Mouse (Mus musculus): ENCODE measurements around the gene Nox4. TPM values are rescaled to one million over a fixed set of nuclear protein-coding genes. Genes with fewer than 3 reads are reported as not detected.

The Nox4 gene
- not detected in 2 replicates for total RNA-seq (2015; ENCODE audit: low replicate concordance)
- total RNA-seq (2017; ENCODE audit: low replicate concordance), result not detected in 2 replicates

DNA sequence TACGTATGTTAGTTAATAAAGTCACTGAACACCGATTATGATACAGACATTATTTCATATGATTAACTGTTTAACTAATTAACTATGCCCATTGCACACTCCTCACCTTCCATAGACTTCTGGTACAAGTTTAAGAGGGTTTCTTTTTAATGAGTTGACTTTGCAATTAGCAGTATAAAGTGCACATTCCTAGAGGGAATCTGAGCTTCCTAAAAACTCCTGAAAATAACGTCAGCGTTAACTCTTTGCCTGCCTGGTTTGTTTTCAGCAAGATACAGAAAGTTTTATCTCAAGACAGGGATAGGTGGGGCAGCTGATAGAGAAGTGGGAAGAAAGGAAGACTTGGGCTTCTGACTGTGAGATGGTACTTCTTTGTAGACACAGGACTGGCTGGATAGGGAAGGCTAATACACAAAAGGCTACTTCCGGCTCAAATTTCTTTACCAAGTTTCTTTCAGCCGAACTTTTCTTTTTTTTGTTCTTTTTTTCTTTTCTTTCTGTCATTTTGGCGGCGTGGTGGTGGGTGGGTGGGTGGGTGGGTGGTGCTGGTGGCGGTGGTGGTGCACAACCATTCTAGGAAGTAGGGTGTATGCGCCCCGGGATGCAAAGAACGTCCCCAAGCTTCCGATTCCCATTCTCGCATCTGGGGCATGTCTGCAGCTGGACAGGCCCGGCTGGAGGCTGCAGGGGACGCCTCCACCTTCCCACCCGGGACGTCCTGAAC is at the start of gene Nox4:
Gene Nox4, plus strand, starts transcription at position 241 of the 724 bp plus-strand sequence.
- no peak for ATAC-seq (replicated peaks; ENCODE audit: low FRiP score, poor library complexity, severe bottlenecking)

DNA sequence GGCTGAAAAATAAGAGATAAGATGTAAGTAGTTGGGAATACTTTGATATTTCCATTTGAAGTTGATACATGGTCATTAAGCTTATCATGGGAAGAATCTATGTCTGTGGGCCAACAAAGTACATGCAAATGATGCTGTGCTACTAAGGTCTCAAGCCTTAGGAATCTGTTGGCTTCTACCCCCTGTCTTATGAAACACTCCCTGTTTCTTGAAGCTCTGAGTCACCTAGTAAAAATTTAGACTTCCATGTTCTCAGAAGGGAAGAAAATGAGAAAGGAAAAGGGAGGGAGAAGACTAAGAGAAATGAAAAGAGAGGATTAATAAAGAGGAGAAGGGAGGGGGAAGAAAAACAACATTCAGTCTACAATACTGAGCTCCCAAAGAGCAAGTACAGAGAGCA is 41.1 kb upstream of the Nox4 start:
- no peak for ATAC-seq (replicated peaks; ENCODE audit: low FRiP score, poor library complexity, severe bottlenecking)

DNA sequence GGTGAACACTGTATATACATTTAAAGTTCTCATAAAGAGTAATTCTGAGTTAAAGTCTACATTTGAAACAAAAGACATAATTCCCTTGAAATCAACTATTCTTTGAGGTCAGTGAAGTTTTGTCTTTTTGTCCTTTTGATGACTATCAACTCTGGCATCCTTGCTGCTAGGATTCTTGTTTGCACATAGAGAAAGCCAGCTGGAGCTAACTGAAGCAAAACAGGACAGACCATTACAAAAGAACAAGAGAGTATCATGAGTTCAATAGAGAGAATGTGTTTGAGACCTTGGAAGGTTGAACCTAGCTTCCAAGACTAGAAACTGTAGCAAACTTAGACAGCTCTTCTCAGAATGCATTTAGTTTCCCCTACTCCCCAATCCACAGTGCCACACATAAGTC is 24.2 kb upstream of the Nox4 start:
- ATAC-seq (replicated peaks; ENCODE audit: low FRiP score, poor library complexity, severe bottlenecking), result no peak

DNA sequence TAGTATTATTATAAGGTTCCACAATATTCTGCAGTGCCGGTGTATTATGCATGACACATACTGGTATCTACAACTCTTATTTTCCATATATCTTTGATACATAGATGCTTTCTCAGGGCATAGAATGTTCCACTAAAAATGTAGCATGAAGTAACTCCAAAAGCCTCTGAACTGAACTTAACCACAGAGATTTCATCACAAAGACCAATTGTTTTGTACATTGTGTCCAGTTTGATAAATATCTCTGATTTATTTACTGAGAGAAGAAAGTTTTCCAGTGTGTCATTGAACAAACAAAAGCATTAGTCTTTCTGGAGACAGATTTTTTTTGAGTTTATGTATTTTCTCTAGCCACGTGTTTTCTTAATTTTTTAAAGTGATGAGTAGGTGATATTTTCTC is 23.1 kb upstream of the Nox4 start:
- no peak for ATAC-seq (replicated peaks; ENCODE audit: low FRiP score, poor library complexity, severe bottlenecking)

DNA sequence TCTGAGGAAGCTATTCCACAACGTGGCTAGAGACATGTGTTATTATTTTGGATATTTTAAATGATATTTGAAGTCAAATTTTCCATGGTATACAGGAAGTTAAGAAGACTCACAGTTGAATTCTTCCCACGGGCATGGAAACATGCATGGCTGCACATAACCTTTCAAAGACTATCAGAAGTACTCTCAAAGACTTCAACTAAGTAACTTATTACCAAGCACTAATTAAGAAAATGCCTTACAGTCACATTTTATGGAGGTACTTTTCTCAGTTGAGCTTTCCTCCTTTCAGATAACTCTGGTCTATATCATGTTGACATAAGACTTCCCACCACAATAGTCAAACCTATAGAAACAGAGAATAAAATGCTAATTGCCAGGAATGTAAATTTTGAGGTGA is 20.3 kb upstream of the Nox4 start:
- no peak for ATAC-seq (replicated peaks; ENCODE audit: low FRiP score, poor library complexity, severe bottlenecking)

DNA sequence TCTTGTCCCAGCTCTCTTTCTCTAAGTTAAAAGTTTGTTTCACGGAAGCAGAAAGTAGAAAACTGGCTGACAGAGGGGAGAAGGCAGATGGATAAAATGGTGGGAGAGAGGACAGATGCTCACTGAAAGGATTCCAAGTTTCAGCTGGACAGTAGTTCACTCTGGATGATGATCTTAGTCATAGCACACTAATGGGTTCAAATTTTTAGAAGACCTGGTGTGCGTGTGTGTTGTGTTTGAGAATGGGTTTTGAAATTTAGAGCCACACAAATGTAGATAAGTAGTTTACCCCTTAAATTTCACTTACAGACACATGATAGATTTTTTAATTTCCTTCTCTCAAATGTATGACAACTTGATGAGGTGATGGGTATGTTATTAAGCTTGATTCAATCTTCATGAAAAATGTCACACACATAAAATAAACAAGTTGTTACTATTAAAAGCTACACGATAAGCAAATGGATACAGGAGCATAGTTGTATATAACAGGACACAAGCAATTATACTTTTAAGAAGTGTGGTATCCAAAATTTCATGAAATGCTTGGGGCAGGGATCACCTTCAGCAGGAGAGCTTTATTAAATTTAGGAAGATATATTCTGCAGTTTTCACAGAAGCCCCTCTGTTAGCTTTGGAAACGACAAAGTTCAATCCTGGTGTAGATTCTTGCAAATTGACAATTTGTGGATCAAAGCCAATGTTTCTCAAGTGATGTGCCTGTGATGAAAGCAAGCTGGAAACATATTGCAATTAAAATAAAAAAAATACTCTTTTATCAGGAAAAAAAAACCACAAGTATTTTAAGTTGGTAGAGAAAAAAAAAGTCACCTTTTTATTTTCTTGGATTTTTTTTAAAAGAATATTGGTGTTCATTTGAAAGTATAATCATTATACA is 18.6 kb upstream of the Nox4 start:
- ATAC-seq (replicated peaks; ENCODE audit: low FRiP score, poor library complexity, severe bottlenecking), result no peak

DNA sequence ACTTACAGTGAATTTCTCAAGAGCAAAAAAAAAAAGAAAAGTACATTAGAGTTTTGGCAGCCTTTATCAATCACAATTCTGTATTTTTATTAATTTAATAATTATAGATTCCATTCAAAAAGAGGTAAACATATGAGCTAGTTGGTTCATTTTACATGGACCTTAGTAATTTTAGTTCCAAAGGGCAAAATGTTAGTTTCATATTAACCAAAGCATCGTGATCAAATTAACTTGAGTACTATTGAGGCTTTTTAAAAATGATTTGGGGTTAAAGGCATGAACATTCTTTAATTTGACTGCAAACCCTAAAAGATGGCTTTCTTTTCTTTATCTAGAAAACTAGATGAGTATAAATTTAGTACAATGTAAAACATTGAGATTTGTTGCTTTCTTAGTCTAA is 16.4 kb upstream of the Nox4 start:
- ATAC-seq (replicated peaks; ENCODE audit: low FRiP score, poor library complexity, severe bottlenecking), result no peak

DNA sequence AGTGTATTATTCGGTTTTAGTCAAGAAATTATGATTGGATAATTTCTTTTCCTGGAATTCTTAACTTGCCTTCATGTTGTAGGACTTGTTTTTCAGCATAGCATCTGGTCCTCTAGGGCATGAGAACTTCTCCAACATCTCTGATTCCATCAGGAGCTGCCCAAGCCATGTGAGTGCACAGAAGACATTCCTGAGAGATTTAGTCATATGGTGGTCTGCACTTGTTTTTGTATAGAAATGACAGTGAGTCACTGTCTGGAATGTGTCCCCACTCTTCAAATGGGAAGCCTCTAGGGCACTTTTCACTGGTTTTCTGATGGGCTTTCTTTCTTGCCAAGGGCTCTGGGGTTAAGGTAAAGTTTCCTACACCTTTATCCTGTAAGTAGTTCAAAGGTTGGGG is 4.8 kb upstream of the Nox4 start:
- no peak for ATAC-seq (replicated peaks; ENCODE audit: low FRiP score, poor library complexity, severe bottlenecking)

DNA sequence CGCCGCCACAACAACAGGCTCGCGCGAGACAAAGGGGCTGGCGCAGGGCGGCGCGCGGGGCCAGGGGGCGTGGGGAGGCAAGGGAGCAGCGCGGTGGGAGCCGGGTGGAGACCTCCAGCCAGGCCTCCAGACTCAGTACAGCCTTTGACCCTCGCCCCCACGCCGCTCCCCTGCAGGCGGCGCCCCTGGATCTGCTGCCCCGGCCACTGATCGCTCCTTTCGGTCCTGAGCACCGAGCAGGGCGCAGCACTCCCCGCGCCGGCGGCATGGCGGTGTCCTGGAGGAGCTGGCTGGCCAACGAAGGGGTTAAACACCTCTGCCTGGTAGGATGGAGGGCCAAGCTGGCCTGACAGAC is 661 bp downstream of the Nox4 start:
- ATAC-seq (replicated peaks; ENCODE audit: low FRiP score, poor library complexity, severe bottlenecking), result no peak

DNA sequence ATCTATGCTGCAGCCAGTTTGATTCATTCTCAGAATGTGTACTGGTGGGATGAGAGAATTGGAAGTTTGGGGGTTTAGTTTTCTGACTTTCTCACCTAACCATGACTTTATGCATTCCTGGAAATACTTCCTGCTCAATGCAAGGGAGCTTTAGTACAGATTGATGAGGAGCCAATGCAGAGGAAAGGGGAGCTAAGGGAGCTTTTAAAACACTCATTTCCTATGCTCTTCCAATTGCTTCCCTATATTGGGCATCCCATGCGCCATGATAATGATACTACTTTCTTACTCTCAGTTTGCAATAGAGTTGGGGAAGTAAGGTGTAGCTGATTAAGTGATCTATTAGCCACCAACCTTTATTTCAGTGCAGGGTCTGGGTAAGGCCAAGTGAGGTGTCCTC is 1.0 kb downstream of the Nox4 start:
- ATAC-seq (replicated peaks; ENCODE audit: low FRiP score, poor library complexity, severe bottlenecking), result no peak

DNA sequence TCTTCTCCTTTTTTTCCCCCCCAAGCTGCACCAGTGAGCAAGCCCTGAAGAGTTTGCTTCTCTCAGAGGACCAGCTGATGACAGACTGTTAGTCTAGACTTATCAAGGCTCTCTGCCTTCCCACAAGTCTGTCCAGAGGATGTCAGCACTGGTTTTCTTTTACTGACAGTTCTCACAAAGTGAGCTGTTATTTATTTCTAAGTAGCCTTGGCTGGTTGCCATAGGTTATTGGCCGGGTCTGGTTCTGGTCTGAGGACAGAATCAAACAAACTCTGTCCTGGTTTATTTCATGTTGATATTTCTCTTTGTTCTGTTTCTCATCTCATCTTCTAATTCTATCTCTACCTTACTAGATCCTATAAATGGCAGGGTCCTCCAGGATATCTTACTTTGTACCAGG is 2.0 kb downstream of the Nox4 start:
- no peak for ATAC-seq (replicated peaks; ENCODE audit: low FRiP score, poor library complexity, severe bottlenecking)

DNA sequence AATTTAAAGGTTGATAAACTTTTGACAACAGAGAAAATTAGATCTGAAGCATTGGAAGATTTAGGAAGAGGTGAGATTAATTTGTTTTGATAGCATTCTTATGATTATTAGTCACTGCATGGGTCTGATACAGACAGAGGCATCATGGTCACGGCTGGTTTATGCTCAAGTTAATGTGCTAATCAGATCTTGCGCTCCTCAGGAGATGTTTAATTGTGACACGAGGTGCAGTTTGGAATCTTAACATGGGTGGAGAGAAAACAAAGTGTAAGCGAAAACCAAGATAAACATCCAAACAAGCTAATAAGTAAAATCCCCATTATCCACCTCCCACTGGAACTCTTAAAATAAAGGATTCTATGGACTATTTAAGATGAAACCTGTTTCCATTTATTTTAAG is 6.2 kb downstream of the Nox4 start:
- ATAC-seq (replicated peaks; ENCODE audit: low FRiP score, poor library complexity, severe bottlenecking), result no peak

DNA sequence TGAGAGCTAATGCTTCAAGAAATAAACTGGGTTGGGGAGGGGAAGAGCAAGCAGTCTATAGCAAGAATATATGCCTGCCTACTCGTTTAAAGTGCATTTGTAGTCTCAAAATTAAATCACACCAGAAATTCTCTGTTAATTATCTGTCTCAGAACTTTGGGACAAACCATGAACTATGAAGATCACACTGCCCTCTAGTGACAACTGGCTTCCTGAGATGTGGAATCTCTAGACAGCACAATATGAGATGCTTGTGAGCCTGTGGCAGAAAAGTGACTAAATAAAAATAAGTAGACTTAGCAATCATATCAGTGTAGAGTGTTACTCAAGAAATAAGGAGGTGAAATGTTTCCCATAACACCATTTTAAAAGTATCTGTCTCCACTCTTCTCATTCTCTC is 31.3 kb downstream of the Nox4 start:
- no peak for ATAC-seq (replicated peaks; ENCODE audit: low FRiP score, poor library complexity, severe bottlenecking)

DNA sequence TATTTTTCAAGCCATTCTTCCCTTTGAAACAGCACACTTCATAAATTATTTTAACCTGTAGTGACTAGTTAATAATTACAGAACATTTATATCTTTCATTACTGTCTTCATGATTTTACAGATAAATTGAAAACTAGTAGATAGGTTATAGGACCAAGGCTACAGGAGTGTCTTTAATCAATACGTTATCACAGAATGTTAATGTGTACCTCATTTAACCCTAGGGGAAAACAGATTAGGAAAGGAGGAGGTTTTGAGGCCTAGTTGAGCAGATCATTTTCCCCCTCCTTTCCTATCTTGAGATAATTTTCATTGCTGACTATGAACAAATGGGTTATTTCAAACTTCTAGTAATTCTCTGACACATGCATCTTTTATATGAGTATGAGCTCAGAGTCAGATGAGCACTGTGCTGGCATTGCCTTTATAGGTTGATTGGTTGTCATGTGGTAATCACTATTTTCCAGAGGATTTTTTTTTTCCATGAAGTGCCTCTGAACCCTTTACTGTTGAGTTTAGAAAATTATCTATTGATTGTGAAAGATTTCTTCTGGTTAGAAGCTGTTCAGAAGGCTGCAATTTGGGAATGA is 57.9 kb downstream of the Nox4 start:
- ATAC-seq (replicated peaks; ENCODE audit: low FRiP score, poor library complexity, severe bottlenecking), result no peak

DNA sequence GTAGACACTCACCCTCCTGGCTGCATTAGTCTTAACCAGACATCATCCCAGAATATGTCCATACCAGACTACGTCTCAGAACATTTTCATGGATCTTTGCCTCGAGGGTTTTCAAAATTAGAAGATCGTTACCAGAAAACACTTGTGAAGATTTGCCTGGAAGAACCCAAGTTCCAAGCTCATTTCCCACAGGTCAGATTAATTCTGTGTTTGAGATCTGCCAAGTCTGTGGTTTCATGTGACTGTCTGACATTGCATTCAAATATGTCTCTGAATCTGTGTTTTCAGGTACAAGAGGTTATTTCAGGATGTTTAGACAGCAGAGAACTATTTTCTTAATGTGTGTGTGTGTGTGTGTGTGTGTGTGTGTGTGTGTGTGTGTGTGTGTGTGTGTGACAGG is 75.7 kb downstream of the Nox4 start:
- no peak for ATAC-seq (replicated peaks; ENCODE audit: low FRiP score, poor library complexity, severe bottlenecking)

DNA sequence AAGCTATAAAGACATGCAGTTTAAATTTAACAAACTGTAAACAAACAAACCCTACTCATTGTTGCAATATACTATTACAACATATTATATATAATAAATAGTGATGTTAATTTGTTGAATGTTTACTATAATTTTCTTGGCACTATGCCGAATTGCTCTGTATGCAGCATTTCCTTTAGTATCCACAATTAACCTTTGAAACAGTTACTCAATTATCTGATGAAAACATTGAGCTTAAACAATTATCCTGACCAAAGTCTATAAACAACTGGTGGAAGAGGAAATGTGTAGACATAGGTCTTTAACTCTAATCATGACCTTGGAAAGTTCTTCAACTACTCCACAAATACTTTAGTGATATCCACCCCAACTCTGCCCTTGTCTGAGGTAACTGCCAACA is 76.2 kb downstream of the Nox4 start:
- ATAC-seq (replicated peaks; ENCODE audit: low FRiP score, poor library complexity, severe bottlenecking), result no peak

DNA sequence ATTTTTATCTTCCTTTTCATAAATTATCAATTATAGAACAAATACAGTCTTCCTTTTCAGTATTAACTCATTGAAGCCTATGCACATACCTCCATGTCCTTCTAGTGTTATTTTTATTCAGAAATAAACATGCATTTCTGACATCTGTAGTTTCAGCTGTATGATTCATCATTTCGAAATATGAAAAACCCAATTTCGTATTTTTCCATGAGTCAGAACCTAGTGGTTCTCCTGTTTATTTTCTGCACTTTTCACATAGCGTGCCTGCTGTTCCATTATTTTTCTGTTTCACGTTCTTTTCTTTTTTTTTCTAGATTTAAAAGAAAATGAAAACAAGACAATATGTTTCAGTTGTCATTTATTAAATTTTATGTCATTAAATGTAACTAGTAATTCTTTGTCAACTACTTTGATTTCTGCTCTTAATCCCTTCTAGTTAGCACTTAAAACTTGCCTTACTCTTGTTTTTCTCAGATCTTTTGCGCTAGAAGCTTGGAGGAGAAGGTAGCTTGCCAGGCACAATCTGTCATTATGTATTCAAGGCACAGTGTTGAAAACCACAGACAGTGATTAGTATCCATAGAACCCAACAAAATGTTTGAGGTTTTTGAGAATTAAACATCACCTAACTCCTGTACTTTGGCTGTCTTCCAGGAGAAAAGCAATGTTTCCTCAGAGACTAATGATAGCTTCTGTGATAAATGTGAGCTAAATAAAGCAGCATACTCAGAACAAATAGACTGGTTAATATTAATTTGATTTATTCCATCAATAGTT is 85.1 kb downstream of the Nox4 start:
- ATAC-seq (replicated peaks; ENCODE audit: low FRiP score, poor library complexity, severe bottlenecking), result no peak

DNA sequence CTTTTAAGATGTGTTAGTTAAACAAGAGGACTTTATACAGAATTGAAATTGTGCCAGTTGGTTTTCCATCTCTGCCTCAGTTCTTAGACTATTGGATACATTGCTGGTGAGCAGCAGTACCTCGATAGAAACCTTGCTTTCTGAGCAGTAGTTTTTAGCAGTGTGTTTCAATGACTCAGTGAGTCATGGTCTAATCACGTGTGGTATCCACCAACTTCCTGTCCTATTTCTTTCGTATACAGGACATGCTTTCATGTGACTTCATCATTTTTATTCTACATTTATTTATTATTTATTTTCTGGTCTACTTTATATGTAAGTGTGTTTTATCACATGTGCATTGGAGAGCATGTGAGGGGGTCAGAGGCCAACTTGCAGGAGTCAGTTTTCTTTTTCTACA is 99.7 kb downstream of the Nox4 start:
- ATAC-seq (replicated peaks; ENCODE audit: low FRiP score, poor library complexity, severe bottlenecking), result no peak

DNA sequence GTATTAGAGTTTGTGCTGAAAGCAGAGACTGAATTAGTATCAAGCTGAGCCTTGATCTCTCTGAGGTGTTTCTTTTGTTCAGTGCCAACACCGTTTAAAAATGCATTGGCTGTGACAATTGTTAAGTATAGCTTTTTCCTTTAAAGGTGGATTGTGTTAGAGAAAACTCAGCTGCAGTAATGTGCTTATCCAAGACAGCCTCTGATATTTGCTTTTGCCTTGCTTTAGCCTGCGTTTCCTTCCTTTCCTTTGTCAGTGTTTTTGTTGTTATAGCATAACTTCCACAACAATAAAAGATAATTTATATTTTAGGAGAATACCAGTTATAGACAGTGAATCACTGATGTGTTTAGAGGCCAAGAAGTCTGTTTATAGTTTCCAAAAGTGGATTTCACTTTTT is 106.9 kb downstream of the Nox4 start:
- ATAC-seq (replicated peaks; ENCODE audit: low FRiP score, poor library complexity, severe bottlenecking), result no peak

DNA sequence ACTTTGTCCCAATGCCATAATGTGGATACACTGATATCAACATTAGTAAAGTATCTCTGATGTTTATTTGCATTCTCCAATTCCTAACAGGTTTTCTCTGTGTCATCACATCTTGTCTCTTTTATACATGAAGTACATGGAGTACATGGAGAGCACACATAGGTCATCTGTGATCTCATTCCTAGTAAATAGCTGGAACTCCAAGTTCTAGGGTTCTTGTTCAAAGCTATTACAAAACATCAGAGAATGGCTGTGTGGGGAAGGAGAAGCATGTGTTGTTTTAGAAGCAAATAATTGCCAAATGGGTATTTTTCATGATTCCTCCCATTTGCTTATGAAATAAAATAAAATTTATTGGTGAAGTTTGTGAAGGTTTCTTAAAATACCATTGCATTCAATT is 121.9 kb downstream of the Nox4 start:
- ATAC-seq (replicated peaks; ENCODE audit: low FRiP score, poor library complexity, severe bottlenecking), result no peak
